Mouse (Mus musculus) liver, adult 2 months (tissue): ENCODE data around the gene Mucl3.

Source experiments
- CTCF ChIP-seq: fragments of 200-500 bp; IDR thresholded peaks from 2 replicates; pipeline ENCODE4 v1.5.1; 2011; ENCODE audit warnings: low read depth, low read length, control low read depth
- POLR2A ChIP-seq: fragments of 200-500 bp; IDR thresholded peaks from 2 replicates; pipeline ENCODE4 v1.6.1; 2011; ENCODE audit warnings: low read length, control low read depth; ENCODE audit not compliant: insufficient read depth; ENCODE audit errors: extremely low read depth

DNA sequence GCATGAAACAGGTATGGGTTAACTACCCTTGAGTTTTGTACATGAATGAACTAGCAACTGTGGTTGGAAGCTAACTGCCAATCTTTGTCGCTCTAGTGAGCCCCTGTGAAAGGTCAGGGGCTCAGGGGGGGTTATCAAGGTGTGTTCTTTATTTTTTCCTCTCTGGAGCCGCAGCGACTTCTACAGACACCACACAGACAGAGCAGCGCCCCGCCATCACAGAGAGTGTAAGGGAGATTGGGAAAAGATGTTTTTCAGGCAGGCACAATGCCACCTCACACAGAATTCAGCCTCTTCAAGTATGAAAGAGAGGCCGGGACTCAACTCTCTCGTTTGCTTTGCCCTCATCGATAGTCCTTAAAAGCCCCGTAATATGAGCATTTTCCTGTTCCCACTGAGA lies 51.4 kb downstream of the Mucl3 start:
- TF ChIP-seq CTCF (no peak), POLR2A (no peak)
